Mouse (Mus musculus) liver, adult 2 months (tissue): Measurements from ENCODE around the gene Dapk3.

Source experiments
- CTCF ChIP-seq: fragments of 200-500 bp; IDR thresholded peaks from 2 replicates; pipeline ENCODE4 v1.5.1; 2011; ENCODE audit warnings: low read depth, low read length, control low read depth
- POLR2A ChIP-seq: fragments of 200-500 bp; IDR thresholded peaks from 2 replicates; pipeline ENCODE4 v1.6.1; 2011; ENCODE audit warnings: low read length, control low read depth; ENCODE audit not compliant: insufficient read depth; ENCODE audit errors: extremely low read depth

DNA sequence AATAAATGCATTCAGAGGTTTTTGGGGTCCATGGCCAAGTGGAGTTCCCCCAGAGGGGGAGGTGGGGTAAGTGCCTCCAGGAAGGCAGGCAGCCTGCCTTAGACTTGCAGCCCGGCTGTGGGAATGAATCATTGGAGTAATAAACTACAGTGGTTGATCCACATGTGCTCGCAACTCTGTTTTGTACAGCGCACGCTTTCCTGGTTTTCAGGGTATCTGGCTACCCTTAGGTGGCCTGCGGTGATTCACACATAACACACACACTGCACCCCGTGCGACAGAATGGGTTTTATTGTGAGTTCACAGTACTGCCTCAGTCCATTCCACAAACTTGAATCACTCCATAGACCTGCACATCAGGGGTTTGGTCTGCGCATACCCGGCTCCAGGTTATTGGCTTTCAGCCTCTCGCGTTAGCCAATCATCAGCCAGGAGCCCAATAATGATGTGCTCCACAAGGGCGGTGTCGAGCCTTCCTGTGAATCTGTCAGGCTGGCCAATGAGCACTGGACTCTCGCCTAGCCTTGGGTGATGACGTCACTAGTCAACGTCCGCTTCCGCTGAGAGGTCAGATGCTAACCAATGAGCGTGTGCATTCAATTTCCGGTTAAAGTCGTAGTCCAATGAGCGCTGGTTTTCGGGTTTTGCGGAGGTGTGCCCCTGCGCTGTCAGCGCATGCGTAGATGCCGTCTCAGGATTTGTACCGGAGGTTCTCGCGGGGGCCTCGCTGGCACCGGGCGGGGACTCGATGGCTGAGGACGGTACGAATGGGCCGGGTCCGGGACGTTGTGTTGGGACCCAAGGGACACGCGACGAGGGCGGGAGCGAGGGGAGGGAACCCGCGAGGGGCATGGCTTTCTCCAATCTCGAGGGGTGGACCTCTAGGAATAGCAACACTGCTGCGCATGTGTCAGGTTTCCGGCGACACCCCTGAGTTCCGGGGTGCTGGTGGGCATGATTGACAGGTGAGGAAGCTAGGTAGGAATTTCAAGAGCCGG lies at the start of gene Dapk3:
- no peak for TF ChIP-seq CTCF
- TF ChIP-seq POLR2A, result peak; percentile 29
